Mouse (Mus musculus): ENCODE results near the gene Lect2. TPM values are rescaled to one million over a fixed set of nuclear protein-coding genes. Genes with fewer than 3 reads are reported as not detected.

Lect2 gene
- polyA plus RNA-seq, 1 experiment from 2014 or later, result not detected

- no peak overlapping the region for H3K9ac ChIP-seq
- 81% methylated on average over 3 of the region's 3 CpGs for WGBS
- H3K36me3 ChIP-seq (replicated peaks), result no peaks in the 10 kb centered on the region
- H3K4me3 ChIP-seq (replicated peaks), result no peak overlapping the region
- H3K27me3 ChIP-seq, result no peaks in the 10 kb centered on the region
- no peaks in the 10 kb centered on the region for H3K4me1 ChIP-seq
- H3K27ac ChIP-seq, result no peak overlapping the region
- H3K9me3 ChIP-seq, result no peaks in the 10 kb centered on the region
- no peak overlapping the region for H3K4me2 ChIP-seq
- no peak for ATAC-seq (ENCODE audit: low FRiP score)
Observed at GRCm38 (mm10) chr13:56500132-56500531, 48.2 kb downstream of the Lect2 start.

- WGBS, result 25% methylated on average over 3 of the region's 3 CpGs
- Histone ChIP-seq H3K4me2 (no peak overlapping the region), H3K4me3 (replicated peaks) (no peak overlapping the region), H3K27me3 (no peaks in the 10 kb centered on the region), H3K36me3 (replicated peaks) (no peaks in the 10 kb centered on the region), H3K27ac (no peak overlapping the region), H3K9me3 (no peaks in the 10 kb centered on the region), H3K4me1 (peaks cover 5% of the 10 kb centered on the region; the same call in 1 of the 2 replicates), H3K9ac (no peak overlapping the region)
- ATAC-seq (ENCODE audit: low FRiP score), result no peak
Observed at GRCm38 (mm10) chr13:56494440-56494839, 53.9 kb downstream of the Lect2 start.

Other genes starting within 250 kb of the Lect2 start
- gene Gm3045, start 121.9 kb downstream of the Lect2 start, polyA plus RNA-seq (2016; fragmentation: Nextera tagmentation; extraction: Ambion mirVana), result not detected in 2 replicates
- not detected in 2 replicates for gene Slc25a48, start 110.1 kb downstream of the Lect2 start, polyA plus RNA-seq (2016; fragmentation: Nextera tagmentation; extraction: Ambion mirVana)
- not detected in 2 replicates for gene Il9, start 66.3 kb downstream of the Lect2 start, polyA plus RNA-seq (2016; fragmentation: Nextera tagmentation; extraction: Ambion mirVana)
- 2.0 and 2.4 TPM in 2 replicates for gene Fbxl21, start 26.0 kb downstream of the Lect2 start, polyA plus RNA-seq (2016; fragmentation: Nextera tagmentation; extraction: Ambion mirVana)
- gene Tgfbi, start 61.0 kb upstream of the Lect2 start, polyA plus RNA-seq (2016; fragmentation: Nextera tagmentation; extraction: Ambion mirVana), result 21.4 and 24.0 TPM in 2 replicates
- gene Smad5, start 154.5 kb upstream of the Lect2 start, polyA plus RNA-seq (2016; fragmentation: Nextera tagmentation; extraction: Ambion mirVana), result 46.3 and 51.0 TPM in 2 replicates
- gene Gm45623, start 205.3 kb upstream of the Lect2 start, polyA plus RNA-seq (2016; fragmentation: Nextera tagmentation; extraction: Ambion mirVana), result 0.22 and 0.38 TPM in 2 replicates

Data from forebrain, embryonic 12.5 days (tissue).